Mouse (Mus musculus) spleen, adult 2 months (tissue): ENCODE results near the gene Zdhhc6.

ENCODE experiments used
- CTCF ChIP-seq: fragments of 200-500 bp; IDR thresholded peaks from 2 replicates; pipeline ENCODE4 v1.5.1; 2011; ENCODE audit warnings: mild to moderate bottlenecking, inconsistent platforms; ENCODE audit not compliant: insufficient read depth, insufficient read length, insufficient replicate concordance; ENCODE audit errors: extremely low read depth
- POLR2A ChIP-seq: fragments of 200-500 bp; IDR thresholded peaks from 2 replicates; pipeline ENCODE4 v1.6.1; 2011; ENCODE audit warnings: low read depth, low read length, inconsistent platforms

DNA sequence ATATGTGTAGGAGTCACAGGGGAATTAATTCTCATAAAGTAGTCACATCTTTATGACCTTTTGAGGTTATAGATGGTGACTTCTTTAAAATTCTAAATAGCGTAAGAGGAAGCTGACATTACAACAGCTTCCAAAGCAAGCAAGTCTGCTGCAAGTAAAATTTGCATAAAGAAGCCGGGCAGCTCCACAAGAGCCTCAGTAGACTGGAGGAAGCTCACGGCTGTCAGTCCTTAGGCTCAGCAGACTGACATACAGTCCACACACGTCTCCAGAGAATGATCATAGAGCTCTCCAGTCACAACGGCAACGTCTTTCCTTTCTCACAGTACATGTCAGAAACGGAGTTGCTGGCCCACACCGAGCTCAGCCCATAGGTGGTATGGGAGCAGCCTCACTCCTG is 4.0 kb downstream of the Zdhhc6 start:
- TF ChIP-seq CTCF (no peak), POLR2A (no peak)
